Mouse (Mus musculus): Measurements from ENCODE around the gene Hal. TPM values are rescaled to one million over a fixed set of nuclear protein-coding genes. Genes with fewer than 3 reads are reported as not detected.

Hal gene
- polyA plus RNA-seq, 1 experiment from 2014 or later = not detected

- no peak overlapping the region for H3K4me2 ChIP-seq
- no peaks in the 10 kb centered on the region for H3K4me1 ChIP-seq
- no peak overlapping the region for H3K9ac ChIP-seq
- WGBS = 93% methylated on average over 8 of the region's 8 CpGs
- H3K36me3 ChIP-seq (ENCODE audit: poor library complexity, severe bottlenecking) = no peaks in the 10 kb centered on the region
- H3K9me3 ChIP-seq (replicated peaks) = no peaks in the 10 kb centered on the region
- H3K27me3 ChIP-seq = no peaks in the 10 kb centered on the region
- H3K4me3 ChIP-seq = no peak overlapping the region
- ATAC-seq = no peak
- H3K27ac ChIP-seq = no peak overlapping the region
Observed at GRCm38 (mm10) chr10:93519159-93519558, 30.6 kb downstream of the Hal start.

DNA sequence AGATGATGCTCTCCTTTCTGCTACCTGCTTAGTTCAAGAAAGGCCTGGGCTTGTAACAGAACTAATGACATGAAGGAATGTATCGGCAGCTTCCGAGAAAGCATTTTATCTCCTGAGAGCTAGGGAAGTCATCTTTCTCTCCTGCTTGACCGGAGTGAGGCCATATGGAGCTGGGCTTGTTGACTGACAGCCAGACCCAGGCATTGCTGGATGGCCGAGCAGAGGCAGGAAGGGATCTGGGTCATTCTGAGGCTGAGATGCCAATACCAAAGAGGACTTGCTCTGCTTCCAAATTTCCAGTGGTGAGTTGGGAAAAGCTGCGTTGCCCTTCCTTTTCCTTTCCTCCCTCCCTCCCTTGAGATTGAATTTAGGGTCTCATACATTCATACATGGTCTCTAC is 31.2 kb downstream of the Hal start:
- no peaks in the 10 kb centered on the region for H3K36me3 ChIP-seq (ENCODE audit: poor library complexity, severe bottlenecking)
- no peak overlapping the region for H3K27ac ChIP-seq
- WGBS = 90% methylated on average over 5 of the region's 5 CpGs
- H3K4me2 ChIP-seq = no peak overlapping the region
- no peaks in the 10 kb centered on the region for H3K4me1 ChIP-seq
- no peak overlapping the region for H3K9ac ChIP-seq
- no peaks in the 10 kb centered on the region for H3K9me3 ChIP-seq (replicated peaks)
- ATAC-seq = no peak
- no peak overlapping the region for H3K4me3 ChIP-seq
- no peaks in the 10 kb centered on the region for H3K27me3 ChIP-seq

- ATAC-seq = no peak
- H3K9me3 ChIP-seq (replicated peaks) = no peaks in the 10 kb centered on the region
- H3K4me1 ChIP-seq = no peaks in the 10 kb centered on the region
- no peaks in the 10 kb centered on the region for H3K36me3 ChIP-seq (ENCODE audit: poor library complexity, severe bottlenecking)
- H3K9ac ChIP-seq = no peak overlapping the region
- H3K4me3 ChIP-seq = no peak overlapping the region
- no peak overlapping the region for H3K4me2 ChIP-seq
- no peak overlapping the region for H3K27ac ChIP-seq
- 81% methylated on average over 4 of the region's 4 CpGs for WGBS
- H3K27me3 ChIP-seq = no peaks in the 10 kb centered on the region
Observed at GRCm38 (mm10) chr10:93520994-93521393, 32.4 kb downstream of the Hal start.

DNA sequence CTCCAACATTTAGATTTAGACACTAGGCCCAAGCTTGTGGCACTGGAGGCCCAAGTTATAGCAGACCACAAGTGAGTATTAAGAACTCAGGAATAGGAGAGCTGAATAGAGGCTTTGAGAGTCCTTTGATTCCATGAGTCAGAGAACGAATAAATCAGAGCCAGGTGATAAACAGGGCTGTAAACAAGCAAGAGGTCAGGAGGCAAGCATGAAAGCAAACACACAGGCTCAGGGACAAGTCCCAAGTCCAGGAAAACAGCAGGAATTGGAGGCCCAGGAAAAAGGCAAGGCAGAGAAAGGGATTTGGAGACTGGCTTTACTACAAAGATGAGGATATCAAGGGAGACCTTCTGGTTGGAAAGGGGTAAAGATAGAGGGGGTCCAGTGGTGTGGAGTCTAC is 36.8 kb downstream of the Hal start:
- Histone ChIP-seq H3K4me2 (no peak overlapping the region), H3K27ac (no peak overlapping the region), H3K4me1 (no peaks in the 10 kb centered on the region), H3K9ac (no peak overlapping the region), H3K4me3 (no peak overlapping the region), H3K9me3 (replicated peaks) (peaks cover 5% of the 10 kb centered on the region), H3K36me3 (ENCODE audit: poor library complexity, severe bottlenecking) (no peaks in the 10 kb centered on the region), H3K27me3 (no peaks in the 10 kb centered on the region)
- ATAC-seq = no peak
- WGBS = 89% methylated on average over 1 of the region's 1 CpGs

GRCm38 (mm10) chr10:93538287-93538686 is 49.7 kb downstream of the Hal start:
- H3K27ac ChIP-seq = no peak overlapping the region
- H3K9me3 ChIP-seq (replicated peaks) = no peaks in the 10 kb centered on the region
- no peaks in the 10 kb centered on the region for H3K36me3 ChIP-seq (ENCODE audit: poor library complexity, severe bottlenecking)
- peaks cover 16% of the 10 kb centered on the region for H3K4me1 ChIP-seq
- peaks cover 23% of the 10 kb centered on the region for H3K27me3 ChIP-seq
- no peak for ATAC-seq
- no peak overlapping the region for H3K4me2 ChIP-seq
- 96% methylated on average over 2 of the region's 2 CpGs for WGBS
- H3K4me3 ChIP-seq = no peak overlapping the region
- no peak overlapping the region for H3K9ac ChIP-seq

GRCm38 (mm10) chr10:93538818-93539217 is 50.2 kb downstream of the Hal start:
- Histone ChIP-seq H3K4me1 (peaks cover 16% of the 10 kb centered on the region), H3K36me3 (ENCODE audit: poor library complexity, severe bottlenecking) (no peaks in the 10 kb centered on the region), H3K27ac (no peak overlapping the region), H3K4me3 (no peak overlapping the region), H3K27me3 (peaks cover 23% of the 10 kb centered on the region), H3K9me3 (replicated peaks) (no peaks in the 10 kb centered on the region), H3K4me2 (no peak overlapping the region), H3K9ac (no peak overlapping the region)
- no peak for ATAC-seq
- 71% methylated on average over 6 of the region's 6 CpGs for WGBS

GRCm38 (mm10) chr10:93539775-93540430 is 51.3 kb downstream of the Hal start, which contains the start of gene Amdhd1:
TSS of gene Amdhd1 (minus strand) at chr10:93540033.
- H3K27me3 ChIP-seq = peaks cover 16% of the 10 kb centered on the region
- H3K4me1 ChIP-seq = peaks cover 13% of the 10 kb centered on the region
- no peak within 1 kb of the TSS for H3K27ac ChIP-seq
- H3K9ac ChIP-seq = peak within 1 kb of the TSS; percentile 43
- WGBS = 3% methylated on average over 35 of the region's 35 CpGs
- H3K4me2 ChIP-seq = peak within 1 kb of the TSS; percentile 68
- no peaks in the 10 kb centered on the region for H3K9me3 ChIP-seq (replicated peaks)
- H3K4me3 ChIP-seq = peak within 1 kb of the TSS; percentile 37
- peak; percentile 94 for ATAC-seq
- no peaks in the 10 kb centered on the region for H3K36me3 ChIP-seq (ENCODE audit: poor library complexity, severe bottlenecking)

GRCm38 (mm10) chr10:93540431-93541210 is 52.1 kb downstream of the Hal start, which contains the start of gene Ccdc38:
TSS of gene Ccdc38 (plus strand) at chr10:93540632.
- Histone ChIP-seq H3K9me3 (replicated peaks) (no peaks in the 10 kb centered on the region), H3K4me2 (peak within 1 kb of the TSS; percentile 68), H3K27ac (no peak within 1 kb of the TSS), H3K27me3 (peaks cover 9% of the 10 kb centered on the region; the same call in 1 of the 2 replicates), H3K4me1 (peaks cover 13% of the 10 kb centered on the region), H3K36me3 (ENCODE audit: poor library complexity, severe bottlenecking) (no peaks in the 10 kb centered on the region), H3K9ac (peak within 1 kb of the TSS; percentile 43), H3K4me3 (peak within 1 kb of the TSS; percentile 37)
- ATAC-seq = peak; percentile 13; the same call in 1 of the 2 replicates
- WGBS = 68% methylated on average over 17 of the region's 17 CpGs

GRCm38 (mm10) chr10:93541585-93541984 is 53.0 kb downstream of the Hal start:
- Histone ChIP-seq H3K27ac (no peak overlapping the region), H3K36me3 (ENCODE audit: poor library complexity, severe bottlenecking) (no peaks in the 10 kb centered on the region), H3K4me1 (peaks cover 13% of the 10 kb centered on the region), H3K27me3 (0 out of 2 replicates have a peak, but pooled peaks cover 8% of the 10 kb centered on the region), H3K9ac (no peak overlapping the region), H3K4me3 (no peak overlapping the region), H3K9me3 (replicated peaks) (no peaks in the 10 kb centered on the region), H3K4me2 (no peak overlapping the region)
- WGBS = 95% methylated on average over 1 of the region's 1 CpGs
- no peak for ATAC-seq

DNA sequence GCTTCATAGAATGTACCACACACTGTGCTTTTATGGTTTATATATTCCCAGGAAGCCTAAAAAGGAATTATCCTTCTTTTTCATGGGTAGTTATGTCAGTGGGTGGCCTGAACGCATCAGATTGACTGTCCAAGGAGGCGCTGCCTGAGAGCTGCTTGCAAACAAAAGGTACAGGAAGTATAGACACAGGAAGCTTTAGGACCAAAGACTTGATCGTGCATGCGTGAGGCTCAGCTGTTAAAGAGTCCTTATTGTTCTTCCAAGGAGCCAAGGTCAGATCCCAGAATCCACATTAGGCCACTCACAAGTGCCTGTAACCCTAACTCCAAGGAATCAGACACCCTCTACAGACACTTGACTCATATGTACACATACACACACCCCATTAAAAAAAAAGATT is 53.8 kb downstream of the Hal start:
- no peaks in the 10 kb centered on the region for H3K36me3 ChIP-seq (ENCODE audit: poor library complexity, severe bottlenecking)

GRCm38 (mm10) chr10:93543176-93543575 is 54.6 kb downstream of the Hal start:
- Histone ChIP-seq H3K36me3 (ENCODE audit: poor library complexity, severe bottlenecking) (no peaks in the 10 kb centered on the region), H3K9ac (no peak overlapping the region), H3K9me3 (replicated peaks) (no peaks in the 10 kb centered on the region), H3K4me1 (peaks cover 13% of the 10 kb centered on the region), H3K4me3 (no peak overlapping the region), H3K27me3 (0 out of 2 replicates have a peak, but pooled peaks cover under 1% of the 10 kb centered on the region), H3K27ac (no peak overlapping the region), H3K4me2 (no peak overlapping the region)
- WGBS = 45% methylated on average over 6 of the region's 6 CpGs
- ATAC-seq = no peak

More for the DNA sequence above, 53.8 kb downstream of the Hal start:
- H3K9me3 ChIP-seq (replicated peaks) = no peaks in the 10 kb centered on the region
- no peak overlapping the region for H3K4me2 ChIP-seq
- 0 out of 2 replicates have a peak, but pooled peaks cover 8% of the 10 kb centered on the region for H3K27me3 ChIP-seq
- H3K4me1 ChIP-seq = peaks cover 13% of the 10 kb centered on the region
- no peak for ATAC-seq
- H3K4me3 ChIP-seq = no peak overlapping the region
- WGBS = 35% methylated on average over 4 of the region's 4 CpGs
- H3K9ac ChIP-seq = no peak overlapping the region
- no peak overlapping the region for H3K27ac ChIP-seq

- H3K4me3 ChIP-seq = no peak overlapping the region
- 81% methylated on average over 5 of the region's 5 CpGs for WGBS
Observed at GRCm38 (mm10) chr10:93544172-93544571, 55.6 kb downstream of the Hal start.

More at GRCm38 (mm10) chr10:93544172-93544571, 55.6 kb downstream of the Hal start:
- Histone ChIP-seq H3K27ac (no peak overlapping the region), H3K4me1 (peaks cover 13% of the 10 kb centered on the region), H3K9ac (no peak overlapping the region), H3K9me3 (replicated peaks) (no peaks in the 10 kb centered on the region), H3K36me3 (ENCODE audit: poor library complexity, severe bottlenecking) (no peaks in the 10 kb centered on the region), H3K27me3 (no peaks in the 10 kb centered on the region), H3K4me2 (no peak overlapping the region)
- no peak for ATAC-seq

Measured in forebrain, embryonic 13.5 days (tissue).